Mouse (Mus musculus): ENCODE measurements at regions not wholly inside any gene's neighbourhood (a gene's known extent, or its start where the extent isn't known, plus 50 kb on each side); places are given as distances from the start of the nearest gene placed in this dataset.

DNA sequence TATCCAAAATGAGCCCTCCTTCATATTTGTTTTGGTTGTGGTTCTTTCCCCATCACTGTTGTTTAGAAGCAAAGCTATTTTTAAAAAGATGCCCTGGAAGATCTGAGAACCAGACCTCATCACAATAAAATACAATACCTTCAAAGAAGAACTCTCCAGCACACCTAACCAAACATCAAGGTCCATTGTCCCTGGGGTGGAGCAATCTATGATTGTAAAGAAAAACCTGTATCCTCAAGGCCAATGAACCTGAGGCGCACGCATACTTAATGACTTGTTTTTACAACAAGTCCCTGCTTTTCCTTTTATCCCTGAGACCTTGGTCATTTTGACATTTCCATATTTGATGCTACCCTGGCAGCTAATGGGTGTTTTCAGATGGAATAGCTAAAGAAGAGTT, 361.2 kb upstream of the Atp11b start:
- TF ChIP-seq CTCF (IDR thresholded peaks at IDR 0.05; ENCODE audit: extremely low read depth, insufficient read length, insufficient replicate concordance, low read depth, low read length) (no peak), POLR2A (IDR thresholded peaks at IDR 0.05; ENCODE audit: low read depth, low read length) (no peak)
